Mouse (Mus musculus): Measurements from ENCODE around the gene C2cd5.

Gene C2cd5

GRCm38 (mm10) chr6:143072412-143073014 lies 27.4 kb downstream of the C2cd5 start:
- no peak for DNase-seq (ENCODE audit: low read depth, low spot score)
- H3K36me3 ChIP-seq (ENCODE audit: control insufficient read depth, insufficient read depth, low read length, poor library complexity, severe bottlenecking), result peaks cover 4% of the 10 kb centered on the region
- H3K27me3 ChIP-seq (ENCODE audit: control insufficient read depth, insufficient read depth, low read length, poor library complexity, severe bottlenecking), result no peaks in the 10 kb centered on the region

GRCm38 (mm10) chr6:143070736-143071135 lies 29.2 kb downstream of the C2cd5 start:
- peaks cover 3% of the 10 kb centered on the region; the same call in 1 of the 2 replicates for H3K36me3 ChIP-seq (ENCODE audit: control insufficient read depth, insufficient read depth, low read length, poor library complexity, severe bottlenecking)
- H3K27me3 ChIP-seq (ENCODE audit: control insufficient read depth, insufficient read depth, low read length, poor library complexity, severe bottlenecking), result no peaks in the 10 kb centered on the region
- DNase-seq (ENCODE audit: low read depth, low spot score), result no peak

DNA sequence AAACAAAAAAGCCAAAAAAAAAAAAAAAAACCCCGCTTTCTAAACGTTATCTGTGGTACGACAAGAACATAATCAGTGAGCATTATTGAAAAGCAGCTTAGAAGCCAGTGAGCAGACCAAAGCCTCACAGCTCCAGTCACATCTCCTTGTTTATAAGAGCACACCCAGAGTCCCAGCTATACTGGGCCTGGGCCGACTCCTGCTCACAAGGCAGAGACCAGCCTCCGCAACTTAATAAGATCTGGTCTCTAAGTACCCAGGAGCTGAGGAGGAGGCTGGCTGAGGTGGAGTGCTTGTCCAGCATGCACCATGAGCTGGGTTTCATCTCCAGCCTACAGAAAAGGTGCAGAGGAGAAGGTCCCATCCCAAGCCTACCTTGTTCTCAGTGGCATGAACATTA lies 29.9 kb downstream of the C2cd5 start:
- H3K27me3 ChIP-seq (ENCODE audit: control insufficient read depth, insufficient read depth, low read length, poor library complexity, severe bottlenecking), result no peaks in the 10 kb centered on the region
- peaks cover 3% of the 10 kb centered on the region; the same call in 1 of the 2 replicates for H3K36me3 ChIP-seq (ENCODE audit: control insufficient read depth, insufficient read depth, low read length, poor library complexity, severe bottlenecking)
- no peak for DNase-seq (ENCODE audit: low read depth, low spot score)

DNA sequence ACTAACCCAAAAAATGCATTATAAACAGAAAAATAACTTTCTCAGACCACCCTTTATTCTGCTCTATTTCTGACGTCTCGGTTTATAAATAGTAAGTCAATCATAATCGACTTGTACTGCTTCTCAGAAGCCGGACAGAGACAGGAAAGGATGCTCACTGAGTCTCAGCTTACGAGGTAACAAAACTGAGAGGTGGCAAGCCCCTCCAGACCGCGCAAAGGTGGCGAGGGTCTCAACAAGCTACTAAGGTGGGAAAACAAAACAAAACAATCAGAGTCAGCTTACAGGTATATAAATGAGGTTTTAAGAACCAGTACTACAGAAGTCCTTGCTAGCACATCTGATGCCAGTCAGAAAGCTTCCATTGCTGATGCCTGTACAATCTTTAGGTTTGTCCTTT lies 30.3 kb downstream of the C2cd5 start:
- Histone ChIP-seq H3K27me3 (ENCODE audit: control insufficient read depth, insufficient read depth, low read length, poor library complexity, severe bottlenecking) (no peaks in the 10 kb centered on the region), H3K36me3 (ENCODE audit: control insufficient read depth, insufficient read depth, low read length, poor library complexity, severe bottlenecking) (peaks cover 3% of the 10 kb centered on the region; the same call in 1 of the 2 replicates)
- DNase-seq (ENCODE audit: low read depth, low spot score), result no peak

GRCm38 (mm10) chr6:143068181-143068915 lies 31.6 kb downstream of the C2cd5 start:
- no peak for DNase-seq (ENCODE audit: low read depth, low spot score)
- H3K36me3 ChIP-seq (ENCODE audit: control insufficient read depth, insufficient read depth, low read length, poor library complexity, severe bottlenecking), result peaks cover 4% of the 10 kb centered on the region; the same call in 1 of the 2 replicates
- no peaks in the 10 kb centered on the region for H3K27me3 ChIP-seq (ENCODE audit: control insufficient read depth, insufficient read depth, low read length, poor library complexity, severe bottlenecking)

DNA sequence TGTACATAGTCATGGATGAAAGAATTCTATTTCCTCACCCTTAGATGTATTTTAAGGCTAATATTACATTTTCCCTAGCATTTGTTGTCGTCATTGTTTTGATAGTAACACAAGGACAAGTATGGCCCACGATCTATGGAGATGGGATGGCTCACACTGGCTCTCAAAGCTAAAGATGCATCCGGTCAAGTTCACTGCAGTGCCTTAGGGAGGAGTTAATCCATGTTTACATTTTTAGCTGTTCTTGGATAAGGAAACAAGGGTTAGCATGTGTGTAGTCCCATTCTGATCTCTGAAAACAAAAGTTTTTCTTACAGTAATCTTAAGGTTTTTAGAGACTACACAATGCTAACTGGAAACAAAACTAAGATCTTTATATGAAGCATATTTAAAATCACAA lies 32.3 kb downstream of the C2cd5 start:
- Histone ChIP-seq H3K36me3 (ENCODE audit: control insufficient read depth, insufficient read depth, low read length, poor library complexity, severe bottlenecking) (peaks cover 4% of the 10 kb centered on the region; the same call in 1 of the 2 replicates), H3K27me3 (ENCODE audit: control insufficient read depth, insufficient read depth, low read length, poor library complexity, severe bottlenecking) (no peaks in the 10 kb centered on the region)
- DNase-seq (ENCODE audit: low read depth, low spot score), result no peak

DNA sequence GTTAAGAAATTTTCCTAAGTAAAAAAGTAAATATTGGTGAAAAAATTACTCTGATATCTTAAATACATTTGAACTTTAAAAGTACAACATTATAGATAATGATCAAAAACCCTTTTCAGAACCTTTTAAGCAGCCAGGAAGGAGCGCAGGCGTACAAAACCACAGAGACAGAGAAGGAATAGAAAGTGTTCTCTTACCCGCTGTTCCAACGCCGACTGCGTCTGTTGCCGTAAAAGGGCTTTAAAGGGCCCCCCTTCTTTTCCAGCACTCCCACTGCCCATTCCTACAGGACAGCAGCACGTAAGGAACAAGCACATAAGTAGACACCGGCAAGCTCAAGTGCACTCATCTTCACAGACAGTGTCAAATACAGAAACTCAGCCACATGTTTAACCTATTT lies 33.1 kb downstream of the C2cd5 start:
- Histone ChIP-seq H3K36me3 (ENCODE audit: control insufficient read depth, insufficient read depth, low read length, poor library complexity, severe bottlenecking) (peaks cover 4% of the 10 kb centered on the region; the same call in 1 of the 2 replicates), H3K27me3 (ENCODE audit: control insufficient read depth, insufficient read depth, low read length, poor library complexity, severe bottlenecking) (no peaks in the 10 kb centered on the region)
- DNase-seq (ENCODE audit: low read depth, low spot score), result no peak

DNA sequence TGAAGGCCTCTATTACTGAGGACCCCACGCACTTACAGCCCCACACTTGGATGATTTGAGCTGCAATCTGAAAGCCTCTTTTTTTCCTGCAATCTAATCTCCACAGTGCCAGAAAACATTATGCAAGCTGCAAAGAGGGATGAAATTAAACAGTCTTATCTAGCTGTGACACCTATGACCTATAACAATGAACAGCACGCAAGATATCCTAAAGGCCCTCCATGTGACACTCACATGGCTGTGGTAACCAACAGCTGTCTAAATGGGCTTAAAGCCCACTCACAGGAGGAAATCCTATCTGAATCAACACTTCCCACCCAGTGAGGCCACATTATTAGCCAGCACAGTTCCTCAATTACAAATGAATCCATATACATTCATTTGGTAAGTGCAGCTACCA lies 35.9 kb downstream of the C2cd5 start:
- H3K27me3 ChIP-seq (ENCODE audit: control insufficient read depth, insufficient read depth, low read length, poor library complexity, severe bottlenecking), result no peaks in the 10 kb centered on the region
- H3K36me3 ChIP-seq (ENCODE audit: control insufficient read depth, insufficient read depth, low read length, poor library complexity, severe bottlenecking), result peaks cover 4% of the 10 kb centered on the region; the same call in 1 of the 2 replicates
- DNase-seq (ENCODE audit: low read depth, low spot score), result no peak

DNA sequence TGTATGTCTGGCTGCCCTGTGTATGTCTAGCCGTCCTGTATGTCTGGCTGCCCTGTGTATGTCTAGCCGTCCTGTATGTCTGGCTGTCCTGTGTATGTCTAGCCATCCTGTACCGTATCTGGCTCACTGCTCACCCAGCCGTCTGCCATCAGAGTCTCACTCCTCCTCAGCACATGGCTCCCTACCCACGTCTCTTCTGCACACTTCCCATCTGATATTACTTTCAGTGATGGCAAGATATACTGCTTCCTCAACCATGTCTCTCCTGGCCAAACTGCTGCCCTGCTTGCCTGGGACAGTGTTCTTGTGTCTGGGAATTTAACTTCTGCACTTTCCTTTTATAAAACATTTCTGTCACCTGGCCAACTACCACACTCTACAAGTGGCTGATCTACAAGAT lies 42.3 kb downstream of the C2cd5 start:
- H3K36me3 ChIP-seq (ENCODE audit: control insufficient read depth, insufficient read depth, low read length, poor library complexity, severe bottlenecking), result peaks cover 5% of the 10 kb centered on the region; the same call in 1 of the 2 replicates
- H3K27me3 ChIP-seq (ENCODE audit: control insufficient read depth, insufficient read depth, low read length, poor library complexity, severe bottlenecking), result no peaks in the 10 kb centered on the region
- DNase-seq (ENCODE audit: low read depth, low spot score), result no peak

DNA sequence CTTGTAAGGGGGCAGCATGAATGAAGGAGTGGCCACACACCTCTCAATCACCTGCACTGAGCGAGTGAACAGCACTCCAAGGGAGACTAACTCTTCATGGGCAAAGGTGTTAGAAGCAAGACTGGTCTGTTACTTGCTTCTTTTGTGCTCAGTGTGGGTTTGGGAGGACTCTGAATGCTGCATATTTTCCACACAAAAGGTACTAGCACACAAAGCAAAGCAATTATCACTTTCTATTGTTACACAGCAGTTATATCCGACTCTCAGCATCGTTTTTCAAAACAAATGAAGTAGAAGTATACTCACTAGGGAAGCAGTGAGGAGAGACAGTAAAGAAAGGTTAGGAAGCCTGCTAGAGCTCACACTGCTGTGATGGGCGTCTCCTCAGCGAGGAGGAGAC lies 48.4 kb downstream of the C2cd5 start:
- Histone ChIP-seq H3K36me3 (ENCODE audit: control insufficient read depth, insufficient read depth, low read length, poor library complexity, severe bottlenecking) (peaks cover 8% of the 10 kb centered on the region), H3K27me3 (ENCODE audit: control insufficient read depth, insufficient read depth, low read length, poor library complexity, severe bottlenecking) (no peaks in the 10 kb centered on the region)
- DNase-seq (ENCODE audit: low read depth, low spot score), result no peak

DNA sequence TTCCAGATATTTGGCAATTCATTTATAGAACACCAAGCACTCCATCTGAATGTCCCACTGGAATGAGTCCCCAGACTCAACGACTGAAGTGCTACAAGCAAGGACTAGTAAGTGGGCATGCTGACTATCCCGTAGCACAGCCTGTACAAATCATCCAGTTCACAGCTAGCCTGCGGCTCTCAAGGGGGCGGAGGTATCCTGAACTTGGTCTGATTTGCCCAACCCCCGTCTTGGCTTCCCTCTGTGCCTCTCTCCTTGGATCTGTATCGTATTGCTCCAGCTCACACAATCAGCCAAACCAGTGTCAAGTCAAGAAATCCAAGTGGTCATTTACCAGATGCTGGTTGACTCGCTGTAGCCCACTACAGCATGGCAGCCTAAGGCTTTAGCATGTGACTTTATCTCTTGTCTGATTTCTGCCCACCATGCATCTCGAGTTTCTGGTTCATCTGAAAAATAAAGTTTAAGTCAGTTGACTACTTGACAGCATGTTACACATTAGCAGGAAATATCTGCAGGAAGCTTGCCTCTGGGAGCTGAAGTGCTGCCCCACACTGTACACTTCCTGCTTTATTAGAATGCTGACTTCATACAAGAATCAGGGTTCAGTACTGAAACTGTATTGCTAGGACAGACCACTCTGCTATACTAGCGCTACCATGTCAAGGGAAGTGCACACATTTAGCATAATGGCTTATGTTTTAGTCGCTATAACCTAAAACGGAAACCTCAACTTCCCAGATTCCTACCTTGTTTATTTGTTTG lies 50.0 kb downstream of the C2cd5 start:
- Histone ChIP-seq H3K27me3 (ENCODE audit: control insufficient read depth, insufficient read depth, low read length, poor library complexity, severe bottlenecking) (no peaks in the 10 kb centered on the region), H3K36me3 (ENCODE audit: control insufficient read depth, insufficient read depth, low read length, poor library complexity, severe bottlenecking) (peaks cover 7% of the 10 kb centered on the region)
- no peak for DNase-seq (ENCODE audit: low read depth, low spot score)

- DNase-seq (ENCODE audit: low read depth, low spot score), result no peak
- H3K27me3 ChIP-seq (ENCODE audit: control insufficient read depth, insufficient read depth, low read length, poor library complexity, severe bottlenecking), result no peaks in the 10 kb centered on the region
- peaks cover 6% of the 10 kb centered on the region for H3K36me3 ChIP-seq (ENCODE audit: control insufficient read depth, insufficient read depth, low read length, poor library complexity, severe bottlenecking)
These were observed 50.8 kb downstream of the C2cd5 start for GRCm38 (mm10) chr6:143049117-143049516.

- no peaks in the 10 kb centered on the region for H3K27me3 ChIP-seq (ENCODE audit: control insufficient read depth, insufficient read depth, low read length, poor library complexity, severe bottlenecking)
- no peak for DNase-seq (ENCODE audit: low read depth, low spot score)
These were observed 52.2 kb downstream of the C2cd5 start for GRCm38 (mm10) chr6:143047538-143048258.

GRCm38 (mm10) chr6:143041578-143041977 lies 58.4 kb downstream of the C2cd5 start:
- H3K36me3 ChIP-seq (ENCODE audit: control insufficient read depth, insufficient read depth, low read length, poor library complexity, severe bottlenecking), result peaks cover 12% of the 10 kb centered on the region
- no peak for DNase-seq (ENCODE audit: low read depth, low spot score)
- no peaks in the 10 kb centered on the region for H3K27me3 ChIP-seq (ENCODE audit: control insufficient read depth, insufficient read depth, low read length, poor library complexity, severe bottlenecking)

More at GRCm38 (mm10) chr6:143047538-143048258, 52.2 kb downstream of the C2cd5 start:
- peaks cover 6% of the 10 kb centered on the region for H3K36me3 ChIP-seq (ENCODE audit: control insufficient read depth, insufficient read depth, low read length, poor library complexity, severe bottlenecking)
